In genomic region chr5:144214453-144214852, GRCm38 (mm10) we compare ENCODE assay signal across 8 mouse cellular contexts. TPM values are rescaled to one million over a fixed set of nuclear protein-coding genes. Genes with fewer than 3 reads are reported as not detected.
DNase-seq lines count a peak whose midpoint lies in the region; ATAC-seq and TF ChIP-seq lines count a peak whose summit lies in the region.
"Had no signal": no experiment of that assay in that cellular context is flagged by ENCODE, and none has a peak within 500 bp of the region (broad histone marks: within the 10 kb centered on the region; RNA-seq: fewer than 3 reads in every experiment).

No protein-coding gene starts in this region.

- H3K4me1 ChIP-seq in lung, postnatal 0 days (ENCODE audit: insufficient read depth, low read depth, low read length) = no peaks in the 10 kb centered on the region; the same call in 1 of the 2 replicates
- H3K4me1 ChIP-seq: midbrain, embryonic 12.5 days had no signal

- TF ChIP-seq CTCF in left cerebral cortex, adult 2 months (IDR thresholded peaks at IDR 0.05) = peak; percentile 75
- peak; percentile 95 for TF ChIP-seq CTCF in lung, postnatal 0 days (IDR thresholded peaks at IDR 0.05)

- peak in 1 of 2 experiments; percentile 65 for DNase-seq in left cerebral cortex, adult 2 months (ENCODE audit: extremely low spot score in 1 of 2, low spot score in 2 of 2)
- DNase-seq in left cerebral cortex, postnatal 10 days (ENCODE audit: extremely low spot score in 1 of 2, low spot score in 2 of 2) = no peak
- DNase-seq in MN1 (ENCODE audit: low spot score) = peak; percentile 66
- peak; percentile 34 for DNase-seq in c-Kit-positive CD71-positive TER-119-positive erythroid progenitor cells, embryonic 14.5 days (ENCODE audit: low spot score)
- peak; percentile 45 to 70 for DNase-seq in heart, postnatal 36 days
- peak; percentile 52 for DNase-seq in lung, postnatal 0 days (ENCODE audit: low spot score)
- DNase-seq in spleen, postnatal 4 days (ENCODE audit: low spot score in 2 of 2) = peak; percentile 58 to 87

- intact Hi-C loops in left cerebral cortex, adult 2 months (cut with DNase I) = no loop called here
- intact Hi-C loops in left cerebral cortex, postnatal 10 days (cut with DNase I) = no loop called here
- intact Hi-C loops in heart, postnatal 36 days (cut with DNase I) = loop anchor here (5.0 kb wide), 1 partner anchor 172 kb away; no protein-coding TSS in a partner anchor

- H3K4me3 ChIP-seq in left cerebral cortex, adult 2 months = no peak overlapping the region
- no peak overlapping the region for H3K4me3 ChIP-seq in lung, postnatal 0 days (ENCODE audit: low read depth, low read length)
- H3K4me3 ChIP-seq: midbrain, embryonic 12.5 days had no signal

- peak; percentile 49 for ATAC-seq in lung, postnatal 0 days

- no peaks in the 10 kb centered on the region for H3K27me3 ChIP-seq in lung, postnatal 0 days (replicated peaks; ENCODE audit: insufficient read depth, low read length)
- H3K27me3 ChIP-seq: midbrain, embryonic 12.5 days had no signal

- peaks cover 23% of the 10 kb centered on the region; the same call in 1 of the 2 replicates for H3K36me3 ChIP-seq in lung, postnatal 0 days (ENCODE audit: insufficient read depth, low read length)

- WGBS in lung, postnatal 0 days = 34% methylated on average over 7 of the region's 7 CpGs

- no peak overlapping the region for H3K4me2 ChIP-seq in lung, postnatal 0 days (replicated peaks; ENCODE audit: low read depth, low read length)
- H3K4me2 ChIP-seq: midbrain, embryonic 12.5 days had no signal

- no peak overlapping the region for H3K27ac ChIP-seq in left cerebral cortex, adult 2 months
- H3K27ac ChIP-seq in lung, postnatal 0 days (ENCODE audit: low read length) = no peak overlapping the region
- H3K27ac ChIP-seq: midbrain, embryonic 12.5 days had no signal

- no peak overlapping the region for H3K9ac ChIP-seq in lung, postnatal 0 days (replicated peaks; ENCODE audit: low read depth)
- H3K9ac ChIP-seq: midbrain, embryonic 12.5 days had no signal

- no peak for TF ChIP-seq EP300 in lung, postnatal 0 days (IDR thresholded peaks at IDR 0.05)

- H3K9me3 ChIP-seq in lung, postnatal 0 days (ENCODE audit: low read length) = no peaks in the 10 kb centered on the region
- H3K9me3 ChIP-seq: midbrain, embryonic 12.5 days had no signal

RNA-seq across cellular contexts. Expression of gene Tecpr1, which starts 9.0 kb away (rescaled TPM):
- total RNA-seq in left cerebral cortex, adult 2 months (2021) = 100 to 1,000 TPM in 1 of 2 experiments, 10 to 100 TPM in 1; 95.3 to 103 TPM
- total RNA-seq in left cerebral cortex, postnatal 10 days (2021) = 10 to 100 TPM; 81.4 to 83.7 TPM
- 10 to 100 TPM; 27.0 to 31.8 TPM for total RNA-seq in heart, postnatal 36 days (2021)
- 34.1 and 35.0 TPM in 2 replicates for polyA plus RNA-seq in lung, postnatal 0 days (2015; fragmentation: Nextera tagmentation; extraction: Ambion mirVana)

RNA-seq across cellular contexts. Expression of gene Bhlha15, which starts 24.4 kb away (rescaled TPM):
- total RNA-seq in left cerebral cortex, adult 2 months (2021) = under 1 TPM; 0.35 to 0.43 TPM
- total RNA-seq in left cerebral cortex, postnatal 10 days (2021) = under 1 TPM; 0.32 to 0.43 TPM
- not detected for total RNA-seq in heart, postnatal 36 days (2021)
- polyA plus RNA-seq in lung, postnatal 0 days (2015; fragmentation: Nextera tagmentation; extraction: Ambion mirVana) = 0.20 TPM in 1 of 2 replicates, not detected in the other
- polyA plus RNA-seq: midbrain, embryonic 12.5 days had no signal

RNA-seq across cellular contexts. Expression of gene Bri3, which starts 29.8 kb away (rescaled TPM):
- 10 to 100 TPM; 65.5 to 72.7 TPM for total RNA-seq in left cerebral cortex, adult 2 months (2021)
- 10 to 100 TPM; 58.7 to 60.6 TPM for total RNA-seq in left cerebral cortex, postnatal 10 days (2021)
- 100 to 1,000 TPM; 129 to 137 TPM for total RNA-seq in heart, postnatal 36 days (2021)
- polyA plus RNA-seq in lung, postnatal 0 days (2015; fragmentation: Nextera tagmentation; extraction: Ambion mirVana) = 278 and 286 TPM in 2 replicates

Comparison
In these comparisons a context has a peak if more than half of its experiments do, and no peak if none do; other contexts are left out.
1. DNase-seq: peak in MN1 (single experiment), c-Kit-positive CD71-positive TER-119-positive erythroid progenitor cells, embryonic 14.5 days (single experiment), heart, postnatal 36 days (2 of 2), lung, postnatal 0 days (single experiment) and spleen, postnatal 4 days (2 of 2); none in left cerebral cortex, postnatal 10 days (0 of 2).